Mouse (Mus musculus) cerebellum, postnatal 14 days (tissue): ENCODE results near the gene Fignl1.

Experiments used
- DNase-seq, 2 experiments: peaks; one replicate each; pipeline ENCODE4 v3.0.0; 2021; ENCODE audit warnings: mixed read lengths in 2 of 2

Fignl1 gene

DNA sequence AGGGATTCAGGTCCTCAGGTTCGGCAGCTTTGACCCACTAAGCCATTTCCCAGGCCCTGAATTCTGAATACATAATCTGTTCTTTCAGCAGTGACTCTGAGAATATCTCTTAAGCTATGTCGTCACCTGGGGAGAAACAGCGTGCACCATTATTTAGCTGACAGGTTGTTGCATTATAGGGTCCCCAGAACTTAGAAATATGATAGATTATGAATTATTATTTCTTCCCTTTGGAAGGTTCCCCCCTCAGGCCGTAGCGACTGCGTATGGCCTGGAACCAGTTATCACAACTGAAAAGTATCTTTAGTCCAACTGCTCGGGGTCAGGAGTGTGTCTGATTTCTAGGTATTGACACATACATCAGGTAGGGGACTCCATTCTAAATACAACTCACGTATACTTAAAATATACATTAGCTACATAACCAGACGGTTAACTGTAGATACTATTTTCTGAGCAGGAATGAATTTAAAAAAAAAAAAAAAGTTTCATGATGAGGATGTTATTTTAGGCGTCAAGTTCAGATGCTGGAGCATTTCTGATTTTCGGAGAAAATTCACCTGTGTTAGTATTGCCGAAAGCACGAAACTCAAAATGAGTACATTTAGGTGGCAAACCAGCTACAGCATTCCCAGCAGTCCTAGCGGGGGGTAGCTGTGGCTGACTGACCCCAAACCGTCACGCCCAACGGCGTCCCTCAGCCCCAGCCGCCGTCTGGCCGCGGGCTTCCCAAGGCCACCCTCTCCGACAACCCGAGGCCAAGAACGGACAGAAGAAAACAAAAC, 535 bp downstream of the Fignl1 start:
- DNase-seq, result no peak

DNA sequence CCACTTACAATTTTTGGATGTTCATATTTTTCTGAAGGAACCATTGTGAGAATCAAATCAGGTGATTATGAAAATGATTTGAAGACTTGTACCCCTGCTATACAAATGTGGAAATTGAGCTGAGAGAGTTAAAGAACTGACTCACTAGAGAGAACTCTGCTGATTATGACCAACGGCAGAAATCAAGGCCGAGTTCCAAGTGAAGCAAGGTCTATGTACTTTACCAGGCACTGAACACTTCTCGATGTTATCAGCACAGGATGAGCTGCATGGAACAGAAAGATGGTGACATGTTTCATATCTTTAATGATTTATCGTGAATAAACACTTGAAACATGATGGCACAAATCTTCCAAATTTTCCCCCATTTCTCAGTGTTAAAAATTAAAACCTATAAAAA, 2.8 kb downstream of the Fignl1 start:
- no peak for DNase-seq

DNA sequence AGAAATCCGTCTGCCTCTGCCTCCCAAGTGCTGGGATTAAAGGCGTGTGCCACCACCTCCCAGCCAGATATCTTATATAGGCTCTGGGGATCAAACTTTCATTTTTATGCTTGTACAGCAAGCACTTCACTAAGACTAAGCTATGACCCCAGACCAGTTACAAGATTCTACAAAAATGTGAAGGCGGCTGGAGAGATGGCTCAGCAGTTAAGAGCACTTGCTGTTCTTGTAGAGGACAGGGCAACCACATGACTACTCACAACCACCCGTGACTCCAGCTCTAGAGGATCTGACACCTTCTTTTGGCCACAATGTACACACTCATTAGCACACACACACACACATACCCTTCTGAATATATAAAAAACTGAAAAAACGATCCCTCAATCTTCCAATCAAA, 4.3 kb downstream of the Fignl1 start:
- no peak for DNase-seq

DNA sequence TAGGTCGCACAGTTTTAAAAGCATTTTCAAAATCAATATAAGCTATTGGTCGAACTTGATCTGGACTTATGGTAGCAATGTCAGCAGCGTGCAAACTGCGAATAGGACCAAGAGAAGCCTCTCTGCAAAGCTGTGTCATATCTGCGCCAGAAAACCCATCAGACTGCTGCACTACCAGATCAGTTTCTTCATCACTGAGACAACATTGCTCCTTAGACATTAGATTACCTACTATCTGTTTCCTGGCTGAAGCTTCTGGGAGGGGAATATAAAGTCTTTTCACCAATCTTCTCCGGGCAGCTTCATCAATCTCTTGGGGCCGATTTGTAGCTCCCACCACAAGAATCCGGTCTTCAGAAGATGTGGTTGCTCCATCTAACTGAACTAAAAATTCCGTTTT, 7.7 kb downstream of the Fignl1 start:
- no peak for DNase-seq

DNA sequence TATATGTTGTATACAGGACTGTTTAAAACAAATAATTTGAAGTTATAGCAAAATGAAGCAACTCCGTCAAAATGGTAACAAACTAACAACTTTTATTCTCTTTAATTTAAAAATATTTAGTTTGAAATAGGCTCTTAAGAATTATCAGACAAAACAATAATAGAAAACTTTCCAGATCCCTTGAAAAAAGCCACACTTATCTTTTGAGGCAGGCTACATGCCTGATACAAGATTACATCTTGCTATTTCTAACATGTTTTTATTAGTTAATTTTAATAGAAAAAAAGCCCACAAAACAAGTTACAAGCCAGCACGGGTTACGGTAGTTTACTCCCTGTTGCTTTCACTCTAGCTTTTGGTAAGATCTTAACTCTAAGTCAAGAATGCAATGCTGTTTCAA, 8.5 kb downstream of the Fignl1 start:
- no peak for DNase-seq

DNA sequence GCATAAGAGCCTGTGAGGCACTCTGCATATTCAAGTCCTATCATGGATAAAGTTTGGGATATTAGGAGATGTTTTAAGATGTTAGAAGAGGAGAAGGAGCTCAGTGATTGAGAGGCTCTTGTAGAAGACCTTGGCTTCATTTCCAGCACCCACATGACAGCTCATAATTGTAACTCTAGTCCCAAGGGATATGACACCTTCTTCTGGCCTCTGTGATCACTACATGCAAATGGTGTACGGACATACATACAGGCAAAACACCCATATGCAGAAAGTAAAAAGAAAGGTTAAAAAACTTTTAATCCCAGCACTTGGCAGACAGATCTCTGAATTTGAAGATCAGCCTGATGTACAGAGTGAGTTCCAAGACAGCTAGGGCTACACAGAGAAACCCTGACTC, 10.1 kb downstream of the Fignl1 start:
- DNase-seq, result no peak

DNA sequence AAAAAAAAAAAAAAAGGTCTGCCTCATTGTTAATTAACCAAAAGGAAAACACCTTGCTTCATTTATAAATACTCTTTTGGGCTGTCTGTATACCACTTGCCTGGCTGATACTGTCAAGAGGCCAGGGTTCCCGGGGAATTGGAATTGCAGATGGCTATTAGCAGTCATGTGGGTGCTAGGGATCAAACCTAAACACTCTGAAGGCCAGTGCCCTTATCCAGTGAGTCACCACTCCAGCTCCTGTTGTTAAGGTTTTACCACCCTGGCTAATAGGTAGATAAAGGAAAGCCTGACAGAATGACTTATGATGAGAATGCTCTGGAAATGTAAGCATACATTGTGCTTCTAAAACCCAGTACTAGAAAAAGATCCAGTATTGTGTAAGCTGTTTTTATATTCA, 14.1 kb downstream of the Fignl1 start:
- DNase-seq, result no peak

DNA sequence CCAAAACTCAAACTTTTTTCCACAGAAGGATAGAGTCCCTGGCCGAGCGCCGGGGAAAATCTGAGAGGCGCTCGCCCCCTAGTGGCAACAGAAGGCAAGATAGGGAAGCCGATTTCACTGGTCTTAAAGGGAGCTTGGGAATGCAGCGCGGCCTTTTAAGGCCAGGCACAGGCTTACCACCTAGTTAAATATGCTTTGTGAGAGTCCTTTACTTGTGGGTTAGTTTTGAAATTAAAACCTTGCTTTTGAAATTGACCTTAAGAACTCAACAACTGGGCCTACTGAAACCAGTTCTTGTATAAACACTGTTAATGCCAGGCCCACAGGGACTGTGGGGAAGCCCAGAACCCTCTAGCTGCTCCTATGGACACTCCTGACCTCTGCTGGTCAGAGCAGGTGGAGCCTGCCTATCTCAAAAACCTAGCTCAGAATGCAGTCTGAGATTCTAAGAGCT, 20.2 kb downstream of the Fignl1 start:
- peak; percentile 87 to 88 for DNase-seq

DNA sequence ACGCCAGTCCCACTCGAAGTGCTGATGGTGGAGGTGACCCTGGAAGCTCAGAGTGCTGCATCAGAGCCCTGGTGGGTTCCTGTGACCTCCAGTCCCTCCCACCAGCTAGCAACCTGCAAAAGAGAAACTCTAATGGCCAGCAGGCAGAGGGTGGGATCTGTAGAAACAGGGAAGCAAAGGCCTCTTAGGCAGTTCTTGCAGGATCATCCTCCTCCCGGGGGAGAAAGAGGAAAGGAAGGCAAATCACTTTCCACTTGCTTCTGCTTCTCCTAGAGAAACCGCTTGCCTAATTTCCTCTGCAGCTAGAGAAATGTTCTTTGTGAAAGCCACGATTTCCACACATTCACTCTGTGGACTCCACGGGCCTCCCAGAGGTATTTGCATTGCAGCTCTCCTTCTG, 23.3 kb downstream of the Fignl1 start:
- DNase-seq, result no peak

DNA sequence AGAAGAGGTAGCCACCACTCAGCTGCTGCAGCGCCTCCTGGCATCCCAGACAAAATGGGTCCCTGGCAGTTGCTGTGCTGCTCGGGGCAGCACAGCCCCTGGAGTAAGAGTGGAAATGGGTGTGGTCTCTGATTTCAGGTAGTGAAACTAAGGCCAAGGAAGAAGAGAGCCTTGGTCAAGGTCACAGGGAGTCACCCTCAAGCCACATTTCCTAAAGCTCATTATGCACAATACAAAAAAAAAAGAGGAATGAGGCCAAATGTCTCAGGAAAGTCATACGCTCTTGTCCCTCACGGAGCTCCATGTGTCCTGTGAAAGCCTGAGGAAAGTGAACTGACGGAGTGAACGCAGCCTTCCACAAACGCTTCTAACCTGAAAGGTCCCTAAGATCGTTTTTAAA, 27.0 kb downstream of the Fignl1 start:
- DNase-seq, result no peak

DNA sequence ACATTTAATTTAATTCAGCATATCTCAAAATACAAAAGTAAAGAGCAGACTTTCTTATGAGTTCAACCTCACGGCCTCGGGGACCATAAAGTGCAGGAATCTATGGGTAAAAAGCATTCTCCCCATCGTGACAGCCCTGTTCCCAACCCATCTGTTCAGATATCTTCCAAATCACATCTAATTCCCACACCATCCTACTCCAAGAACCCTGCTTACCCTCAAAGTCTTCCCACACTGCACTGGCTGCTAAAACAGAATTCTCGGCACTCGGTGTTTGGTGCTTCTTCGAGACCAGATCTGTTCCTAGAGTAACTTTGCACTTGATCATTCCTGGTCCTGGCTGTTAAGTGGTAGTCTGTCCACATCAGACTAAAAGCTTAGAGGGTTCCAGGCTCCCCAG, 30.4 kb downstream of the Fignl1 start:
- no peak for DNase-seq

DNA sequence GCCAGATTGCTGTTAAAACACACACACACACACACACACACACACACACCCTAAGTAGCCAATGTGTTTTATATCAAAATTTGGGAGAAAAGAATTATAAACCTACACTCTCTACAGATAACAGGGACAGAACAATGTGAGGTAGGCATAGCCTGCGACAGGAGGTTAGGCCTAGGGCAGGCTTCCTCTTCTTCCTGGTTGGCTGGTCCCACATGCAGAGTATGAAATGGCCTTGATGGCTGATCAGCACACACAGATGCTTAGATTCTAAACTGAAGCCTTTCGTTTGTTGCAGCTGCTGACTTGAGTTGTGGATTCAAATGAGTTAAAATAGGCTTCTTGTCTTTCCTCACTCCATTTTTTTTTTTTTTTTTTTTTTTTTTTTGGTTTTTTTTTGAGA, 31.0 kb downstream of the Fignl1 start:
- DNase-seq, result no peak

DNA sequence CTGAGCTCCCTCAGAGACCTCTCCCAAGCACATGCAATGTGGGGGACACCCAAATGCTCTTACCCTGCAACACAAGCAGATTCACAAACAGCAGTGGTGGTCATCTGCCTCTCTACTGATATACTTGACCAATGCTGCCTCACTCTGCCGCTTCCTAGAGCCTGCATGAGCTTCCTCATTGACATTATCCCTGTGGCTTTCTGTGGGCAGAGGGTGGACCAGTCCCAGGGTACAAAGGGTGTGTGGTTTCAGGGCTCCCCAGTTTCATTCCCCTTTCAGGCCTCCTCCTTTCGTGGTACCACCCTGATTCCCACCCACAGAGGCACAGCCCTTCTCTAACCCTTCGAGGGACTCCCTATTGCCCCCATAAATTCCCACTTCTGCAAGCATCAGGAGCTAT, 31.5 kb downstream of the Fignl1 start:
- no peak for DNase-seq

DNA sequence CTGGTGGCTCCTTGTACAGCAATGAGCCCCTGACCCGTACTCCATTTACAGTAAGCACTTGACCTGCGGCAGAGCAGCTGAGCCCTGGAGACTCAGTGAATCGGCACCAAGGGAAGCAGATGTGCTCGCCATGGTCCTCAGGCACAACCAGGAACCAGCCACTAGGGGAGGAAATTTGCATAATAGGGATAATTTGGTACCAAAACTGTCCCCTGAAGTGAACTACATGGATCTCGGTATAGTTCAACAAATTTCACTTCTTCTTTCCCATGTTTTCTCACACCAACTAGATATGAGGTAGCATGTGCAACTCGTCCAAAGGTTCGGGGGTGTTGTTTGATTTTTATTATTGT, 32.0 kb downstream of the Fignl1 start:
- DNase-seq, result no peak

DNA sequence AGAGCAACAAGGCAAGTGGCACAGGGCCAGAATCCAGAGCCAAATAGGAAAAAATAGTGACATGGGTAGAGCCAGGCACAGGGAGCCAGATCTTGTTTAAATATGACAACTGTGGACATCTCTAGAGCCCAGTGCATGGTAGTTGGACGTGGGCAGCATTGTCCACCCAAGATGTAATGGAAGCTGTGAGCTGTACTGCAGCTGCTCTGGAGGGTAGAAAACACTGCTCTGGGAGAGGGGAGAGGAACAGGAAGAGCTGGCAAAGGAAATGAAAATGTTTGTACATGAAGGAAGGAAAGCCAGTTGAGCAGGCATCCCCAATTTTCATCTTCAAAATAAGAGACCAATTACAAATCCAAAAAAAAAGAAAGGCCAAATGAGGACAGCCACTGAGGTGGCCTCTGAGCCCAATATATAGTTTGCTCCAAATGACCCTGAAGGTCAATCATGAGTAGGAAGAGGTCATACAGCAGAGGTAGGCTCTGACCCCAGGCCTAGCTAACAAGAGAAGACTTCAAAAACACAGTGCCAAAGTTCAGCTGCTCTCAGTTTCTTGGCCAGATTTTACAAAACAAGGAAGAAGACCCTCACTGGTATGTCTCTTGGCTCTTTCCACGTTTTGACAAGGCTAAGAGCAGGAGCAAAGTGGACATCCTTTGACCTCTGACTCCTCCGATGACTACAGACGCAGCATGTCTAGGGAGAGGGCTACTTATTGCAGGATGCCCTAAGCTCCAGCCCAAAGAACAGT, 32.5 kb downstream of the Fignl1 start:
- no peak for DNase-seq

DNA sequence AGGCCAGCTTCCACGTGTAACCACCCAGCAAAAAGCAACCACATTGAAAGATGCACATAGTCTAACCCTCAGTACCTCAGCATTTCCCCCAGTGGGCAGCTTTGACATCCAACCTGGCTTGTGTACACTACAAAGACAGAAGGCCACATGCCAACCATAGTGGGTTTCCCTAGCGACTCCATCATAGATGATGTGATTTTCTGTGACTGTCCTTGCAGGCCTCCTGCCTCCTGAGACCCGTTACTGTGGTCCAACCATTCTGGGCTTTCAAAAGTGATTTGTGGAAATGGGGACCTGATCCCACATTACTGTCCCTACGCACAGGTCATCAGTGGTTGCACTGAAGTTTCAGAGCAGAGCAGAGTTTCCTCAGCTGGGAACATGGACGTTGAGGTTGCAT, 33.9 kb downstream of the Fignl1 start:
- DNase-seq, result no peak

DNA sequence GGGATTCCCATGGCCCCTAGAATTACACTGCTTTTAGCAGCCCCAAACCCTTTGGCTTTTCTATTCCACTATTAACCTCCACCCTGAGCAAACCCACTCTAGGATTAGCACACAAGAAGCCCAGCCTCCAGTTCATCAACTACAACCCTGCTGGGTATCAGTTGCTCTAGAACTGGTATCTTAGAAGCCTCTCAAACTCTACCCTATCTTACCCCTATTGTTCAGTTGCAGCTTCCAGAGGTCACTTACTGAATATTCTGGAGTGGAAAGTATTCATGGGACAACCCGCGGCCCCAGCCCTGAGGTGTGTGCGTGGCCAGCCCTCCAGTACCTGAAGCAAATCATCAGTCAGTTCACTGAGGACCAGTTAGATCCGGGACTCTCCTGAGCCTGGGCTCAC, 34.4 kb downstream of the Fignl1 start:
- no peak for DNase-seq

DNA sequence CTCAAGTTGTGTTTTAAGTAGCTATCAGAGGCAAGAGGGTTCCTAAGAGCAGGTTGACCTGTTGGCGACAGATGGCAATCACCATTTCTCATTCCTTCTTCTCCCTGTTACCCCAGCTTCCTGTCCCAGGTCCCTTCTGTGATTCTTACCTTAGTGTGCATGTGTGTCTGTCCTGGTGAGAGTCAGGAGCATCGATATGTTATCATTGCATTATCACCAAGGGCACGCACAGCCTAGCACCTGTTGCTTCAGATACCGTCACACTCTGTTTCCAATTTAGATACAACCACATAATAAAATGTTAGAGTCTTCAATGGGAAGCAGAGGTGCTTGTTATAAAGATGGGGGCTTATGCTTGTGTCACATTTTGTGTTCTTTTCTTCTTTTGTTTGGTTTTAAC, 36.6 kb downstream of the Fignl1 start:
- no peak for DNase-seq

DNA sequence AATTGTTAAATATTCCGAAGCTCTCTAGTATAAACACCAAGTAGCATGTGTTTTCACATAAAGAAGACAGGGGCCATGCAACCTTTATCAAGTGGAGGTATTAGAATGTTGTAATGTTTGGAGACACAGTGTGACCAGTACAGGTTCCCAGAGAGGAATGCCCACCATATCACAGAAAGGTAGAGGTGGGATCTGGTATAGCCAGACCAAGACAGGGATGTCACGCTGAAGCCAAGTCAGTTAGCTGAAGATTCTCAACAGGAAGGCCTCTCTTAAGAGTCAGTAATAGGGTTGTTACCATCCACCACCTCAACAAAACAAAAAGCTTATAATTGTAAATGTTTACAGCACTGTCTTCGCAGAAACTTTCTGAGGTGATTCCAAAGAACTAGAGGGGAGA, 38.1 kb downstream of the Fignl1 start:
- no peak for DNase-seq

DNA sequence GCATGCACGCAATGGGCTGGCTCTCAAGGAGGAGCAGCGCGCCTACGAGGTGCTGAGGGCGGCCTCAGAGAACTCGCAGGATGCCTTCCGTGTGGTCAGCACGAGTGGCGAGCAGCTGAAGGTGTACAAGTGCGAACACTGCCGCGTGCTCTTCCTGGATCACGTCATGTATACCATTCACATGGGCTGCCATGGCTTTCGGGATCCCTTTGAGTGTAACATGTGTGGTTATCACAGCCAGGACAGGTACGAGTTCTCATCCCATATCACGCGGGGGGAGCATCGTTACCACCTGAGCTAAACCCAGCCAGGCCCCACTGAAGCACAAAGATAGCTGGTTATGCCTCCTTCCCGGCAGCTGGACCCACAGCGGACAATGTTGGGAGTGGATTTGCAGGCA, 39.5 kb downstream of the Fignl1 start:
- DNase-seq, result no peak

DNA sequence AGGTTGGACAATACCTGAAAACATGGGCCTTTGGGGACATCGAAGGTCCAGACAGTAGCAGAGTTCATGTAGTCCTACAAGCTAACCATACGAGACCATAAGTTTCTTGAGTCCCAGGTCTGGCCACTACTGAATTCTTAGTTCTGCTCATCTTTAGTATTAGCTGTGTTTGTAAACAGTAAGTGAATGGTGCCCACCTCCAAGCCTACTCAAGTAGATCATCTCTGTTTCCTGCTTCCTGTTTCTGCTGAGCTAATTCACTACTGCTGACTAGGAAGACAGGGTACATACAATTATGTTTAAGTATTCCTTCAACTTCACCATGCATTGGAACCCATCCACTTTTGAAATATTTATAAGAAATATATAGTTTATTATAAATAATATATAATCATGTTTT, 40.7 kb downstream of the Fignl1 start:
- no peak for DNase-seq

DNA sequence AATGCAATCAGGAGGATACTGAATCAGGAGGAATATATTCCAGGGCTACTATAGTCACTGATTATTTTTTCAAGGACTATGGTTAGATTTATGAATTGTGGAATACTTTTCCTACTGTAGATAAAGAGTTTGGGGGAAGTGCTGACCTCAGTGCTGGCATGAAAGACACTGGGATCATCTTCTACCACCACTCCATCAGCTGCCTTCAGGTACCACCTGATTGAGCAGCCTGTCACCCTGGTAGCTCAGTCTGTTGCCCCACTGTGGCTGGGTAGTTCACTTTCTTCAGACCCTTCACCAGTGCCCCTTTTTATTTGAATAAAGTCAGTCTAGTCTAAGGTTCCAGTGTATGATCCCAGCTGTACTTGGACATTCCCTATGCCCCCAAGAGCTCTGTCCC, 42.0 kb downstream of the Fignl1 start:
- no peak for DNase-seq

DNA sequence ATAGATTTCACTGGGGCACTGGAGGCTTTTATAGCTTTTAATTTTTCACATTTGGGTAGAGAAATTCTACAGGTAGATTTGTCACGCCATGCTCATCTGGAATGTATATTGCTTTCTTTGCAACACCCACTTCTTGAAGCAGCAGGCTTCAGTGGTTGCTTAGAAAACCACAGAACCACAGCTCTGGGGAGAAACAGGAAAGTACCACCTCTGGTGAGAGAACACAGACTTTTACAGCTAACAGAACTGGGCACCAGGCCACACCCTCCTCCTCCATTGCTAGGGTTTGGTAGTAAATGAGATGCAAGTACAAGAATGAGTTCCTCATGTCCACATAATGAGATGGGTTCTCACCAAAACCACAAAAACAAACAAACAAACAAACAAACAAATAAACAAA, 42.7 kb downstream of the Fignl1 start:
- no peak for DNase-seq

DNA sequence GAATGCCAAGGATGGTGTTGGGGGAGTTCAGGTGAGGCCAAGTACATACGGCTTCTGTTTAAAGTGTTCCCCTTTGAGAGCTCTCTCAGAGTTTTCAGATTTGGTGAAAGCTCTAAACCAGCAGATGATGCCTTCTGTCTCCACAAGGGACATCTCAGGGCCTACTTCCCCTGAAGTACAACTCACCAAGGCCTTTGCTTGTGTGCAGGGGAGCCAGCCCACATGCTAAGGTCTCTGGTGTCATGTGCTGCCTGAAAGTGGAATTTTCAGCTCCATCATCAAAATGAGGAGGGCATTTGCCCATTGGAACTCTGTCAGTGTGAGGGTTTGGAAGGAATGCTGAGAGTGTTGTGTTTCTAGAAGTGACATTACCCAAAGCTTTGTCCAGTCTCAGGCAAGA, 43.3 kb downstream of the Fignl1 start:
- DNase-seq, result no peak

DNA sequence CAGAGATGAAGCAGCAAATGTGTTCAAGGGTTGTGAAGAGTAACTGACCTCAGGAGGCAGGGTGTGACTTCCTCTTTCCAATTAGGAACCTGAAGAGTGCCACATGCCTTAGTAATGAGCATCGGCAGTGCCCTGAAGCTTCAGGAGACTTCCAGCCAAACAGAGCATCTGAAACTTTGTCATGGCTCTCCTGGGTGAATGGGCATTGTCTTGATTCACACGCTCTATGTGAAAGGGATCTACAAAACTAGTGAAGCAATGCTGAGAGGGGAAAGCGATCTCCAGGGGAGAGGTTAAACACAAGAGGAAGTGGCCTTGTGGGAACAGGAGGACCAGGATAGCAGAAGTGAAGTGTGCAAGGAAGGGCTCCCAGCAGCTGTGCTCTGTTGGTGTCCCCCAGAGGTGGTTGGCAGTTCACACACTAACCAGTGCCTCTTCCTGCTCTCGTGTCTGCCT, 45.5 kb downstream of the Fignl1 start:
- no peak for DNase-seq
